Mouse (Mus musculus): ENCODE measurements around the gene Ccnd2. TPM values are rescaled to one million over a fixed set of nuclear protein-coding genes. Genes with fewer than 3 reads are reported as not detected.

Gene Ccnd2
- total RNA-seq, 2 experiments from 2014 or later = 116 to 142 TPM

DNA sequence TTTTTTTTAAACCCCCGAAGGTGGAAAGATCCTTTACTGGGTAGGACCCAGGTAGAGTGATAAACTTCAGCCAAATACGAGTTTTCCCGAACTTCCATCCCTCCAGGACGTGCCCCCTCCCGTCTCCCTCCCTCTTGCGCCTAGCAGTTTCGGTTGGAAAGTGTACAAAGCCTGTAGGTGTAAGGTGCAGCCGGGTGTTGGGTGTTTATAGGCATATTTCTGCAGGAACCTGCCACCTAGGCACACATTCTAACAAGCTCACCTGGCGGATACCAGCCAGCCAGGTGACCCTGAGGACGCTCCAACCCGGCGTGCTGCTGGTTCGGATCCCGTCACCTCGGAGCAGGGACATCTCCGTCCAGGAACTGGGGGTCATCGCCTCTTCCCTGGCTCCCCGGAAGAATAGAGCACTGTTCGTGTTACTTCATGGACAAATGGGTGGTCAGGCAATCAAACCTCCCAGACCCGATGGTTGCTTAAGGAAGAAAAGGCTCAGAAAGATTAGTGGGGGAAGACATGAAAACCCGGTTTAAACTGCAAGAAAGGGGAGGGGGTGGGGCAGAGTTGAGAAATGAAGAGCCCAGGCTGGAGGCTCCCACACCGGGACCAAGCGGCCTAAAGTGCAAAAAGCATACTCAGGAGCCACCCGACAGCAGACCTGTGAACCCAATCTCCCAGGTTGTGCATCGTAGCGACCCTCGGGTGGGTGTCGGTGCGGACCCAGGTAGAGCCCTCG, 2.1 kb upstream of the Ccnd2 start:
- H3K4me3 ChIP-seq = peak overlapping the region; percentile 75
- no peak for TF ChIP-seq CTCF (conservative IDR thresholded peaks at IDR 0.05)

DNA sequence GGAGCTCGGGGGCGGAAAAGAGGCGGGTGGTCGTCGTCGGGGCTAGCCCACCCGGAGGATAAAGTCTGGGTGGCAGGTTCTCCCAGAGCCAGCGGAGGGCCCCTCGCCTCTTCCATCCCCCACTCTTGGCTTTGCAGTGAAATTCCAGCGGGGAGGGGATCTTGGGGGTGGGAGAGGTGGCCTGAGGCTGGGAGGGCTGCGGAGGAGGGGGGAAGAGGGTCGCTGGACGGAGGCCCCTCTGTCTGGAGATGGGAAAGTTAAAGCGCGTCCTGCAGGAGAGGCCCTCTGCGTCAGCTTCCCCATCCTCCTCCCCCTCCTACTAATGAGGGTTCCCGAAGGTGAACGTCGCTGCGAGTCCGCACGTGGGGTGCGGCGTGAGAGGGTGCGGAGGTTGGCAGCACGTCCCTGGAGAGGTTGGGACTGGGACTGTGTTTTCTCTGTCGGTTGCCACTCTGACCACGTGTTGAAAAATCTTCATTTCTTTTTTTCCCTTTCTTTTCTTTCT, 1.4 kb upstream of the Ccnd2 start:
- DNase-seq (ENCODE audit: low spot score in 2 of 2) = no peak

More for the DNA sequence above, 2.1 kb upstream of the Ccnd2 start:
- no peak for DNase-seq (ENCODE audit: low spot score in 2 of 2)
- no peak overlapping the region; the same call in 1 of the 2 replicates for H3K27ac ChIP-seq

DNA sequence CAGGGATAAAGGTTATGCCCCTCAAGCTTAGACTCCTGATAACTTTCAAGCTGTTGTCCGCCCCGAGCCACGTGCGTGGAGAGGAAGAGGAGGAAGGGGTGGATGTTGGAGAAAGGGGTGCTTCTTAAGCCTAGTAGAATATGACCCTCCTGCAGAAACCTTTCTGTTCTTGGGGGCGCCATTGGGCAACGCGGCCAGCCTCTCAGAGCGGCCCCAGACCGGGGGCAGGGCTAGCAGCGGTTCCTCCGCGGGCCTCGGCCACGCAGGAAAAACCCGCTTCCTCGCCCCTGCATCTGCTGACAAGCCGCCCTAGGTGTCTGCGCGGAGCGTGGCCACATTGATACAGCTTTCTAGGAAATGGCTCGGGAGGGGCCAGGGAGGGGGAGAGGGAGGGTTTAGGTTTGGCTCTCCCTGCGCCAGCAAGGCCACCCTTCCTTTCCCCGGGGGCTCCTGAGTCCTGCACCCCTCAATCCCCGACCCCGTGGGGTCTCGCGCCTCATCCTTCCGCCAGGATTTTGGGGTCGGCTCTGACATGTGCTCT, 358 bp downstream of the Ccnd2 start:
- peak; percentile 35 for TF ChIP-seq CTCF (conservative IDR thresholded peaks at IDR 0.05)
- Histone ChIP-seq H3K4me3 (peak overlapping the region; percentile 75), H3K27ac (peak overlapping the region; percentile 85)
- no peak for DNase-seq (ENCODE audit: low spot score in 2 of 2)

More for the DNA sequence above, 1.4 kb upstream of the Ccnd2 start:
- TF ChIP-seq CTCF (conservative IDR thresholded peaks at IDR 0.05) = no peak
- peak overlapping the region; percentile 75 for H3K4me3 ChIP-seq
- no peak overlapping the region for H3K27ac ChIP-seq

DNA sequence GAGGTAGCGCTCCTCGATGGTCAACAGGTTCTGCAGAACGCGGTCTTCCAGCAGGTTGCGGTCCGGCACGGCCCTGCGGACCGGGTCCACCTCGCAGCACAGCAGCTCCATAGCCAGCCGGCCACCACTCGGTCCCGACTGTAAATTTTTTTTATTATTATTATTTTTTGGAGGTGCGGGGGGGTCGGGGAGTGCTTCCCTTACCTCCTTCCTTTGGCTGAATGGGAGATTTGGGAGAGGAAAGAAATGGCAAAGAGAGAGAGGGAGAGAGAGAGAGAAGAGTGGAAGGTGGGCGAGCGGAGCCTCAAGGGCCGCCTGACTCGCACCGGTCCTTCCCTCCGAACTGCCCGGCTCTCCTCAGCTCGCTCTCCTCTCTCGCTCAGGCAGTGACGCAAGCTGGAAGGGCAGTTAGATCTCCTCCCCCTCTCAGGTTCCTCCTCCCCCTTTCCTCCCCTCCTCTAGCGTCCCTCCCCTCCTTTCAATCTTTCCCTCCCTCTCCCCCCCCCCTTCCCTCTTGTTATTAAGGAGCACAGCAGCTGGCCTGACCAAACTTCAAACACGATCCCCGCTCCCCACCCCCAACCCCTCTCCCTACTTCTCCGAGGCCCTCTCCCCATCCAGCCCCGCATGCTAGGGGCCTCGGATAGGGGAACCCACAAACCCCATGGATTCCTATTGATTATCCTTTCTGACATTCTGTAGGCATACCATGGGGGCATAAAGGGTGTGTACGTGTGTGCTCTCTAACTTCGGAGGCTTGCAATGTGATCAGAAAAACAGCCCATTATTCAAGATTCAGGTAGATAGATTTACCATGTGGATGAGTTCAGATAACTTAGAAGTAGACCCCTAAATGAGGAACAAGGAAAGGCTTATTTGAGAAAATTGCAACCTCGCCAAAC, 1.1 kb downstream of the Ccnd2 start:
- TF ChIP-seq CTCF (conservative IDR thresholded peaks at IDR 0.05) = no peak
- peak overlapping the region; percentile 75 for H3K4me3 ChIP-seq
- DNase-seq (ENCODE audit: low spot score in 2 of 2) = peak; percentile 74 to 80
- H3K27ac ChIP-seq = peak overlapping the region; percentile 94

DNA sequence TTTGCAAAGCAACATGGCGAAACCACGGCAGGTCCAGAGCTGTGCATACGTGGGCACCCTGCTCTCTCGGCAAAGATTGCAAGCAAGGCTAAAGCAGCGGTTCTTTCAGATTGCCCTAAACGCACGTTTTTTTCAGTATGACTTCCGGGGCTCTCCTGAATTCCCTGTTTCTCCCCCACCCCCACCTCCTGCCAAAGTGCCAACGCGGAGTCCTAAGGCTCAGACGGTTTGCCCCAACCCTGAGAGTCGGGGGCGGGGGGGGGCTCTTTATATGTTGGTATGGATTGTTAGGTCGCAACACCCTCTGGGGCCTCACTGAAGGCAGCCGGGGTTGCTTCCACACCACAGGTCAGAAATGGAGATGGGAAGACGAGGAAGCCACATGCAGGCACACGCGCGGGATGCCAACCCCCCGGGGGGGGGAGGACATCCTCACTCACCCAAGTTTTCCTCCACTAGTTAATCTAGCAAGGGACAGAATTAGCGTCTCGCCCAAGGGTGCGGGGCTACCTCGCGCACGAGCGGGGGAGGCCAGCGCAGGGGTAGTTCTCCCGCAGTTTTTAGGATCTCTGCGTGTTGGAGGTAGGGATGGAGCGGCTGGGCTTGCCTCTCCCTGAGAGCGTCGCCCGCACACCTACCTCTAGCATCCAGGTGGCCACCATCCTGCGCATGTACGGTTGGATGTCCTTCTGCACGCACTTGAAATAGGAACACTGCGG, 1.9 kb downstream of the Ccnd2 start:
- H3K4me3 ChIP-seq = peak overlapping the region; percentile 75
- peak overlapping the region; percentile 94 for H3K27ac ChIP-seq
- no peak for DNase-seq (ENCODE audit: low spot score in 2 of 2)
- TF ChIP-seq CTCF (conservative IDR thresholded peaks at IDR 0.05) = no peak

DNA sequence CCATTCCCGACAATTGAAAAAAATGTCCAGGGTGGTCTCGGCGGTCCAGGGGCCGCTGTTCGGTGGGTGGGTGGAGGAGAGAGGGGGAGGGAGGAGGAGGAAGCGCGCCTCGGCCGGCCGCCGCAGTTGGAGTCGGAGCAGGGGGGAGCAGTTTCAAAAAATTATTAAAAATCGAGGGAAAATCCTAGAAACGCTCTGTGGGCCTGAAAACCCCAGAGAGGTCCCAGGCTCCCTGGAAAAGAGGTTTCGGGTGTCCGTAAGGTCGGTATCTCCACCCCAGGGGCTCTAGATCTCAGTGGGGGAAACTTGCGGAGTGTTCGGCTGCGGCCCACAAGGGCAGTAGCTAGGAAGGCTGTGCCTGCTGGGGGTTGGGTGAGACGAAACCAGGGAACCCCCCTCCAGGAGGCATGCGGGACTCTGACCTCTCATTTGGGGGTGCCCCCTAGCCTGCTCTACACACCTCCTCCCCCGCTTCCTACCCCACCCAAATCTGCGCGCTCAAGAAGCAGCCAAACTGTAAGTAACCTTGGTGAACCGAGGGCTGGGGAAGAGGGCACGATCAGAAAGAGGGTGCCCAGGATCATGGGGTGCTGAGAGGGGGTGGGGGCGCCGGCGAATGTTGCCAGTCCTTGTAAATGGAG, 2.6 kb downstream of the Ccnd2 start:
- no peak for TF ChIP-seq CTCF (conservative IDR thresholded peaks at IDR 0.05)
- DNase-seq (ENCODE audit: low spot score in 2 of 2) = no peak
- H3K27ac ChIP-seq = peak overlapping the region; percentile 94
- peak overlapping the region; percentile 75 for H3K4me3 ChIP-seq

DNA sequence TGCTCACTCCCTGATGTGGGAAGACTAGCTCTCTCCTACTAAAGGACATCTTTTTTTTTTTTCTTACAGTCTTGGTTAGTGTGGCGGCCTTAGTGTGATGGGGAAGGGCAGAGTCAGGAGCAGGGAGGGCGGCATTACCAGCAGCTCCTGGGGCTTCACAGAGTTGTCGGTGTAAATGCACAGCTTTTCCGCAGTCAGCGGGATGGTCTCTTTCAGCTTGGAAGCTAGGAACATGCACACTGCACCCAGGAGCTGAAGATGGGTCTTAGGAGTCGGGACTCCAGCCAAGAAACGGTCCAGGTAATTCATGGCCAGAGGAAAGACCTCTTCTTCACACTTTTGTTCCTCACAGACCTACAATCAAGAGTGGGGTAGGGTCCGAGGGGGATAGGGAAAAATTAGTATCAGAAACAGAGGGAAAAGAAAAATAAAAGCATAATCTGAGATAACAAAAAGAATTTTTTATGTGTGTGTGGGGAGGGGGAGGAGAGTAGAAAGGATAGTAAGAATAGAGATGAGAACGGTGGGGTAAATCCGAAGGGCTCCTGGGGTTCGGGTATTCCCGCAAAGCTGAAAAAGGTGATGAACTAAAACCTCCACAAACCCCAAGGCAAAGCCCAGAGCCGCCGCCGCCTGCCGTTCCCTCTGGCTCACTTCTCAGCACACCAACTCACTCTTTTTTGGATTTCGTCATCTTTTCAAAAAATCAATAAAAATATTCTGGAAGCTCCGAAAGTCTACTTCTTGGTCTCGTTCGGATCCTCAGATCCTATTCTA, 3.3 kb downstream of the Ccnd2 start:
- peak; percentile 19 for TF ChIP-seq CTCF (conservative IDR thresholded peaks at IDR 0.05)
- H3K27ac ChIP-seq = peak overlapping the region; percentile 94
- DNase-seq (ENCODE audit: low spot score in 2 of 2) = no peak
- H3K4me3 ChIP-seq = peak overlapping the region; percentile 75

DNA sequence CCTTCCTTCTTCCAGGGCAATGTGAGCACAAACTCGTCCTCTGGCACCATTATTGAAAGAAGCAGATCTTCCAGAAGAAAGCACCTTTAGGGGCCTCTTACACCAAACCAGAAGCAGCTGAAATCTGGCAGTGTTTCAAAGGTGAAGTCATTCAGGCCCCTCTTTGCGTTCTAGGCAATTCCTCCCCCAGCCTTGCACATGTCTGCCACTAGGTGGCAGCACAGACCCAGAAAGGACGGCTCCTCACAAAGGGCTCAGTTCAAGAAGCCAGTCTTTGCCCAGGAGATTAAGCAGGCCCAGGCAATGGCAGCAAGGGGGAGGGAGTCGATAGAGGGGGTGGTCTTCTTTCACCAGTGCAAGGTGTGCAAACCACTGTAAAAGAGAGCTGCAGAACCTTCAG, 4.3 kb downstream of the Ccnd2 start:
- H3K4me3 ChIP-seq = peak overlapping the region; percentile 75; the same call in 1 of the 2 replicates
- peak; percentile 97 for TF ChIP-seq CTCF (conservative IDR thresholded peaks at IDR 0.05)
- peak; percentile 84 to 86 for DNase-seq (ENCODE audit: low spot score in 2 of 2)
- 0 out of 2 replicates have a peak overlapping the region, but pooled peaks have one; percentile 10 for H3K27ac ChIP-seq

DNA sequence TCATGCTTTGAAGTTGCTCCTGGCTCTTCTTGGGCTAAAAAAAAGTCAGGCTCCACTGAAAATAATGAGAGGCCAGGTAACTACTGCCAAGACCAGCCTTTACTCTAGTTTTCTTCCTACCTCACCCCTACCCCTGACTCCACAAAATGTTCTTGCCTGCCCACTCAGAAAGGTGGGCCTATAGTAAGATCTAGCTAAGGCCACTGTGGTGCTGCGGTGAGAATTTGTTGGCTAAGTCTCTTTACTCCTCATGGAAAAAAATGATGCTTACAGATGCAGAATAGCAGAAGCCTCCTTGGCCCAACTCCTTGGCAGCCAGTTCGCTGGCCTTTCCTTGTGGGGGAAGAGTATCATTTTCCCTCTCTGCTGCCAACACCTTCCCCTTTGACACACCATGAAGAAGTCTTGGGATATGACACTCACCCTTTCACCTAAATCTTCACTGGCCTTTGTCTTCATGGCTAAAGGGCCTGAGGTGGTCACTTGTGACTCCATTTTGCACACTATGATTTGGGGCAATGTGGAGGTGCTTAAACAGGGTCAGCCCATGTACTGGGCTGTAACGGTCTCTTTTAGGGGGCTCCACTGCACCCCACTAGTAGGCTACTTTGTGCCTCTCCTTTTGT, 5.6 kb downstream of the Ccnd2 start:
- no peak overlapping the region for H3K27ac ChIP-seq
- DNase-seq (ENCODE audit: low spot score in 2 of 2) = no peak
- H3K4me3 ChIP-seq = no peak overlapping the region
- TF ChIP-seq CTCF (conservative IDR thresholded peaks at IDR 0.05) = no peak

DNA sequence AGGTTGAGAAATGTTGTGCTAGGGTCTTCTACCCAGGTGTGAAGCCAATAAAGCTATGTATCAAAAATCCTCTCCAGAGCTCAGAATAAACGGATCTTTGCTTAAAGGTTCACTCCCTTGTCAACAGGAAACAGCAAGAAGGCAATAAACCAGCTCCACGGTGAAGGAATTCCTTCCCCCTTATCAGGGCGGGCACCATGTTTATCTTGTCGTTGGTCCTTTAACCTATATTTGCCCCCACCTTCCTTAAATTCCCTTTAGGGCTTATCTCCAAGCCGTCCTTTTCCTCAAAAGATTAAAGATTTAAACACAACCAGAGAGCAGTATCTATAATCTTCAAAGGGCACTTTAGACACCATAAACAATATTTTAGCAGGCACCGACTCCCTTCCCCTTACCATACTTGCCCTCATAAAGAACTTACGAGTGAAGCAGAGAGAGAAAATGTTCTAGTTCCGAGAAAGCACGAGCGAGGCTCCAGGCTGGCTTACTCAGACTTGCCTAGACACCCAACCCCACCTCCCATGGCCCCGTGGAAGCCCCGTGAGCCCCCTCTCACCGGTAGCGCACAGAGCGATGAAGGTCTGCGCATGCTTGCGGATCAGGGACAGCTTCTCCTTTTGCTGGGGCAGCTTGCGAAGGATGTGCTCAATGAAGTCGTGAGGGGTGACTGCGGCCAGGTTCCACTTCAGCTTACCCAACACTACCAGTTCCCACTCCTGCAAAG, 6.4 kb downstream of the Ccnd2 start:
- Histone ChIP-seq H3K4me3 (no peak overlapping the region), H3K27ac (no peak overlapping the region)
- DNase-seq (ENCODE audit: low spot score in 2 of 2) = no peak
- no peak for TF ChIP-seq CTCF (conservative IDR thresholded peaks at IDR 0.05)

All from layer of hippocampus, adult 2 months (tissue).